Mouse (Mus musculus): ENCODE measurements around the gene Kremen1. TPM values are rescaled to one million over a fixed set of nuclear protein-coding genes. Genes with fewer than 3 reads are reported as not detected.

Gene Kremen1
- polyA plus RNA-seq, 1 experiment from 2014 or later = 1.6 TPM

DNA sequence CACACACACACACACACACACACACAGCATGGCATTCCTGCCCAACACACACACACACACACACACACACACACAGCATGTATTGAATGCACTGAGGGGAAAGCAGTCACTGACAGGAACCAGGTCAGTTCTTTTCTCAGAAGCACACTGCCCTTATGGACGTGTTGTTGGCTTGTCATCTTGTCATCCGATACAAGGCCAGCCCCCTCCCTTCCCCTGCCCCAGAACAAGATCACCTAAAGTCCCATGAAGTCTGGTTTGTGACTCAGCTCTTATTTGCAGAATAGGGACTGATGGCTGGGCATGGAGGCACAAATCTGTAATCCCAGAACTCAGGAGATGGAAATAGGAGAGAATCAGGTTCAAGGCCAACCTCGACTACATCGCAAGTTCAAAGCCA lies 78.5 kb downstream of the Kremen1 start:
- no peak overlapping the region for H3K4me3 ChIP-seq (replicated peaks)
- no peaks in the 10 kb centered on the region for H3K4me1 ChIP-seq (replicated peaks)
- DNase-seq (no peak), ATAC-seq (ENCODE audit: low read depth) (no peak)
- H3K27ac ChIP-seq = no peak overlapping the region
- H3K27me3 ChIP-seq = no peaks in the 10 kb centered on the region
- no peak overlapping the region for H3K4me2 ChIP-seq
- H3K9ac ChIP-seq = no peak overlapping the region
- no peaks in the 10 kb centered on the region for H3K9me3 ChIP-seq (replicated peaks)
- no peaks in the 10 kb centered on the region for H3K36me3 ChIP-seq
- 61% methylated on average over 4 of the region's 4 CpGs for WGBS (ENCODE audit: insufficient replicate concordance)

DNA sequence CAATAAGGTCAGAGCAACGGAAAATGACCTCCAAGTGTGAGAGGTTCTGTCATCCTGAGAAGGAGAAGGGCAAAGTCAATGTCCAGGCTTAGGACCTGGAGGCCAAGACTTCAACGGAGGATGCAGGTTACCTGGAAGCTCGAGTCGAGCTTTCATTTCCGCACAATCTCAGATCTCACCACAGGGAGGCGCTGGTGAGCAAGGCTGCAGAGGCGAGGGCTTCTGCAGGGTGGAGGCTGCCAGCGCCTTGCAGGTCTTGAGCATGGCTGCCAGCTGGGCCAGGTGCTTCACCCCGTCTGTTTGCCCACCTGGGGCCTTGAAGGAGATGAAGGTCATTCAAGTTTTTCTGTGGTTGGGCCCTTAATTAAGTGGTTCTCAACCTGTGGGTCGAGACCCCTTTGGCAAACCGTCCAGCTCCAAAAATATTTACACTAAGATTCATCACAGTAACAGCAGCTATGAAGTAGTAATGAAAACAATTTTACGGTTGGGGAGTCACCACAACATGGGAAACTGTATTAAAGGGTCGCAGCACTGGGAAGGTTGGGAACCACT lies 79.4 kb downstream of the Kremen1 start:
- Histone ChIP-seq H3K27ac (no peak overlapping the region), H3K27me3 (no peaks in the 10 kb centered on the region), H3K36me3 (no peaks in the 10 kb centered on the region), H3K4me2 (no peak overlapping the region), H3K9ac (no peak overlapping the region), H3K9me3 (replicated peaks) (no peaks in the 10 kb centered on the region), H3K4me3 (replicated peaks) (no peak overlapping the region), H3K4me1 (replicated peaks) (no peaks in the 10 kb centered on the region)
- DNase-seq (peak; percentile 58), ATAC-seq (ENCODE audit: low read depth) (no peak)
- 20% methylated on average over 13 of the region's 13 CpGs for WGBS (ENCODE audit: insufficient replicate concordance)

DNA sequence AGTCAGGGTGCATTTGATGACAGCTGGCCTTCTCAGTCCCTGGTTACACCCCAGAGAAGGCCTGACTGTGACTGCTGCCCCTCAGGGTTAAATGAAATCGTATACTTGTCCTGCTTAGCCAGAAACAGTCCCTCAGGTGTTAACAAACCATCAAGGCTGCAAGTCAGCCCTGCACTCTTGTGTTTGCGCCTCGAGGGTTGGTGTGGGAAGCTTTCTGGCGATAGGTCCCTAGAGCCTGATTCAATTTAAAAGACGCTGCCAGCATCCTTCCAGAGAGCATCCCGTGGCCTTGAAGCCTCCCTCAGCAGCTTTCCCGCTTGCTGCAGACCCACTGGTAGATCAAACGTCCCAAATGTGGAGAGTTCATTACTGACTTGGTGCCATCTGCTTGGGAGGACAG lies 82.0 kb downstream of the Kremen1 start:
- H3K4me3 ChIP-seq (replicated peaks) = no peak overlapping the region
- H3K36me3 ChIP-seq = no peaks in the 10 kb centered on the region
- WGBS (ENCODE audit: insufficient replicate concordance) = 56% methylated on average over 8 of the region's 8 CpGs
- no peak overlapping the region for H3K27ac ChIP-seq
- no peak overlapping the region for H3K4me2 ChIP-seq
- no peak for DNase-seq
- H3K27me3 ChIP-seq = no peaks in the 10 kb centered on the region
- no peaks in the 10 kb centered on the region for H3K9me3 ChIP-seq (replicated peaks)
- H3K4me1 ChIP-seq (replicated peaks) = no peaks in the 10 kb centered on the region
- ATAC-seq (ENCODE audit: low read depth) = no peak
- H3K9ac ChIP-seq = no peak overlapping the region

DNA sequence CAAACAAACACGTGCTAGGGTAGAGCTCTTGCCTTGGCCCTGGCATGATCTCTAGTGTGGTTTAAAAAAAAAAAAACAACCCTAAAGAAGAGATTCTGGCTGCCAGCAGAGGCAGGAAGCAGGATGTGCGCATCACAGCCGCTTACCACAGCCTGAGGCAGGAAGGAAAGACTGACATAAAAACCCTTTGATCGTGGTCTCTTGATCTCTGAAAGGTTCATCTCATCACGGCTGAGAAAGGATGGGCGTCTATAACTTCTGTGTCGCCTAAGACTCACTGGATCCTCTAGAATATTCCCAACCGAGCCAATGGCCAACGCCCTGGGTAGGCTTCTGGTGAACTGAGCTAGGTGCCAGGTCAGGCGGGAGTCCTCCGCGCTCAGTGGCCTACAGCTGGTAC lies 84.2 kb downstream of the Kremen1 start:
- Histone ChIP-seq H3K9ac (no peak overlapping the region), H3K4me2 (no peak overlapping the region), H3K27me3 (no peaks in the 10 kb centered on the region), H3K36me3 (no peaks in the 10 kb centered on the region), H3K4me3 (replicated peaks) (no peak overlapping the region), H3K4me1 (replicated peaks) (no peaks in the 10 kb centered on the region), H3K27ac (no peak overlapping the region), H3K9me3 (replicated peaks) (no peaks in the 10 kb centered on the region)
- DNase-seq (no peak), ATAC-seq (ENCODE audit: low read depth) (no peak)
- 37% methylated on average over 12 of the region's 12 CpGs for WGBS (ENCODE audit: insufficient replicate concordance)

DNA sequence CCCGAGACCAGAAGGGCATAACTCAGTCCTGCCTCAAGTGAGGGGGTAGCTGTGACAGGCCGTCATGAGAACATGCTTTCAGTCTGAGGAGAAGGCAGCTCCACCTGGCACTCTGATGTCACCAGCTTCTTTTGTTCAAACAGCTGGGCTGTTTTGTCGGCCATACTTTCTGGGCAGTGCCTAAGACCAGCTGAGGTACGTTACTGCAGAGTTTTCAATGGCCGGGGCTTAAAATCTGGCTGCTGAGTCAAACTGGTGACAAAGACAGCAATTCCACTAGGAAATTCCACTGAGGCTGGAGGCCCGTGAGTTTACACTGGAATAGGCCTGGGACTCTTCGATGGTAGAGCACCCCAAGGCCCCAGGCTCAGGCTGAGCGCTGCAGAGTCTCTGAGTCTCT lies 84.7 kb downstream of the Kremen1 start:
- no peaks in the 10 kb centered on the region for H3K36me3 ChIP-seq
- no peak overlapping the region for H3K9ac ChIP-seq
- DNase-seq = no peak
- no peak for ATAC-seq (ENCODE audit: low read depth)
- WGBS (ENCODE audit: insufficient replicate concordance) = 61% methylated on average over 8 of the region's 8 CpGs
- H3K4me1 ChIP-seq (replicated peaks) = no peaks in the 10 kb centered on the region
- no peak overlapping the region for H3K4me2 ChIP-seq
- H3K27ac ChIP-seq = no peak overlapping the region
- H3K9me3 ChIP-seq (replicated peaks) = no peaks in the 10 kb centered on the region
- H3K4me3 ChIP-seq (replicated peaks) = no peak overlapping the region
- H3K27me3 ChIP-seq = no peaks in the 10 kb centered on the region

DNA sequence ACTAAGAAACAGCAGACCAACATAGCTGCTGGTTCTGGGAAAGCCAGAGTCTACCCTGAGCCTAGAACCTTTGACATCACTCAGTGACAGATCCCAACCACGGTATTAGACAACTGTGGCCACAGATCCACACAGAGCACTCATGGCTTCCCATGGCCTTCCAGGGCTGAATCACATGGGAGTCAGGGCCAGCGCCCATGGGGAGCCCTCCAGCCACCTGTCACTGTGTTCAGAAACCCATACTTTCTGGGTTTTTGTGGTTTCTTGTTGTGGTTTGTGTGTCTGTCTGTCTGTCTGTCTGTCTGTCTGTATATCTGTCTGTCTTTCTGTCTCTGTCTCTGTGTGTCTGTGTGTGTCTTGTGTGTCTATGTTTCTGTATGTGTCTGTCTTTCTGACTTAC lies 85.5 kb downstream of the Kremen1 start:
- 44% methylated on average over 2 of the region's 2 CpGs for WGBS (ENCODE audit: insufficient replicate concordance)
- H3K9me3 ChIP-seq (replicated peaks) = no peaks in the 10 kb centered on the region
- no peak for ATAC-seq (ENCODE audit: low read depth)

DNA sequence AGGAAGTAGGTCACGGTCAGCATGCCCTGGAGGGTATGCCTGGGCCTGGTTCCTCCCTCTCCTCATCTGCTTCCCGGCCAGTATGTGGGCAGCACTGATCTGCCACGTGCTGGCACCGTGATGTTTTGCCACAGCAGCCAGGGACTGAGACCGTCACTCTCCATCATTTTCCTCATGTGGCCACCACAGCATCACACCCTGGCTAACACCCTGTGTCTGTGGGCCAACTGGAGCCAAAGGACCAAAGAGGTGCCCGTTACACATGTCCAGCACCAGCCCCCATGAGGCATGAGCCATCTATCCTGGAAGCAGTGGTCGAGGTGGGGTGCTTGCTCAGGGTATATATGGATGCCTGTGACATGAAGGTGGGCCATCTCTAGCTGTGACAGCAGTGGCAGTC lies 86.2 kb downstream of the Kremen1 start:
- WGBS (ENCODE audit: insufficient replicate concordance) = 63% methylated on average over 7 of the region's 7 CpGs
- no peak overlapping the region for H3K4me3 ChIP-seq (replicated peaks)
- H3K4me1 ChIP-seq (replicated peaks) = no peaks in the 10 kb centered on the region
- no peak overlapping the region for H3K27ac ChIP-seq
- H3K9ac ChIP-seq = no peak overlapping the region
- no peaks in the 10 kb centered on the region for H3K9me3 ChIP-seq (replicated peaks)
- no peaks in the 10 kb centered on the region for H3K27me3 ChIP-seq
- ATAC-seq (ENCODE audit: low read depth) (no peak), DNase-seq (no peak)
- H3K36me3 ChIP-seq = no peaks in the 10 kb centered on the region
- H3K4me2 ChIP-seq = no peak overlapping the region

More for the DNA sequence above, 85.5 kb downstream of the Kremen1 start:
- no peaks in the 10 kb centered on the region for H3K36me3 ChIP-seq
- no peak overlapping the region for H3K9ac ChIP-seq
- no peak overlapping the region for H3K4me3 ChIP-seq (replicated peaks)
- H3K4me2 ChIP-seq = no peak overlapping the region
- no peak overlapping the region for H3K27ac ChIP-seq
- no peaks in the 10 kb centered on the region for H3K27me3 ChIP-seq
- no peaks in the 10 kb centered on the region for H3K4me1 ChIP-seq (replicated peaks)
- no peak for DNase-seq

DNA sequence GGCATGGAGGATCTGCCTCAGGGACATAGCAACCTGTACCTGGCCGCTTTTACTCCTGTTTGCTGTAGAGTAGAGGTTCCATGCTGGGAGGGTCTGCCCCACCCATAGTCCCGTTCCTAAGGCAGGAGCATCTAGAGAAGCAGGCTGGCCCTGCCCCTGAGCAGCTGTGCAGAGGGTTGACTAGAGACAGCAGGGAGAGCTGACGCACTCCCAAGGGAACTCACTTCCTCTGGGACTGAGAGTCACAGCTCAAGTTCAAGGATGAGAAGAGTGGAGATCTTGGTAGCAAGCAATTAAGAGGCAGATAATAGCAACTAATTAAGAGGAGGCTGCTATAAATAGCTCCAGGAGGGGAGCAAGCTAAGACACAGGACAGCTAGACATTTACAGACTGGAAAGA lies 88.5 kb downstream of the Kremen1 start:
- H3K9me3 ChIP-seq (replicated peaks) = no peaks in the 10 kb centered on the region
- no peak overlapping the region for H3K9ac ChIP-seq
- no peak for DNase-seq
- no peak overlapping the region for H3K27ac ChIP-seq
- no peaks in the 10 kb centered on the region for H3K27me3 ChIP-seq
- H3K4me2 ChIP-seq = no peak overlapping the region
- ATAC-seq (ENCODE audit: low read depth) = no peak
- H3K36me3 ChIP-seq = no peaks in the 10 kb centered on the region
- no peak overlapping the region for H3K4me3 ChIP-seq (replicated peaks)
- H3K4me1 ChIP-seq (replicated peaks) = no peaks in the 10 kb centered on the region
- 56% methylated on average over 3 of the region's 3 CpGs for WGBS (ENCODE audit: insufficient replicate concordance)

DNA sequence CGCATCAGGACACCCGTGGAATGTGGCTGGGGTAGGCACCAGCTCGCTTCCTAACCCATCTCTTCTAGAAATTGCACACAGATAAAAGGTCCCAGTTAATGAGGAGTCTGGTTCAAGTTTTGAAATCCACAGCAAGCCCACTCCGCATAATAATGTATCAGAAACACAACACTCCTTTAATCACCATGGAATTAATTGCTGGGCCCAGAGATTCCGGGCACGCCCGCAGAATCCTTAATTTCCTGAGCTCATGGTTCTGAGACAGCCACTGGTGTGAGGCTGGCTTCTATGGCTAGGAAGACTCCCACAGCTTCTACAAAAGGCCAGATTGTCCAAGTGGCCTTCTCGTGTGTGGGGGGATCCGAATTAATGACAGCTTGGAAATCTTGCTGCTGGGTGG lies 94.0 kb downstream of the Kremen1 start:
- Histone ChIP-seq H3K27ac (no peak overlapping the region), H3K9me3 (replicated peaks) (no peaks in the 10 kb centered on the region), H3K4me3 (replicated peaks) (no peak overlapping the region), H3K4me1 (replicated peaks) (0 out of 2 replicates have a peak, but pooled peaks cover 6% of the 10 kb centered on the region), H3K9ac (no peak overlapping the region), H3K27me3 (0 out of 2 replicates have a peak, but pooled peaks cover 5% of the 10 kb centered on the region), H3K36me3 (no peaks in the 10 kb centered on the region), H3K4me2 (no peak overlapping the region)
- ATAC-seq (ENCODE audit: low read depth) (no peak), DNase-seq (no peak)
- 69% methylated on average over 9 of the region's 9 CpGs for WGBS (ENCODE audit: insufficient replicate concordance)

DNA sequence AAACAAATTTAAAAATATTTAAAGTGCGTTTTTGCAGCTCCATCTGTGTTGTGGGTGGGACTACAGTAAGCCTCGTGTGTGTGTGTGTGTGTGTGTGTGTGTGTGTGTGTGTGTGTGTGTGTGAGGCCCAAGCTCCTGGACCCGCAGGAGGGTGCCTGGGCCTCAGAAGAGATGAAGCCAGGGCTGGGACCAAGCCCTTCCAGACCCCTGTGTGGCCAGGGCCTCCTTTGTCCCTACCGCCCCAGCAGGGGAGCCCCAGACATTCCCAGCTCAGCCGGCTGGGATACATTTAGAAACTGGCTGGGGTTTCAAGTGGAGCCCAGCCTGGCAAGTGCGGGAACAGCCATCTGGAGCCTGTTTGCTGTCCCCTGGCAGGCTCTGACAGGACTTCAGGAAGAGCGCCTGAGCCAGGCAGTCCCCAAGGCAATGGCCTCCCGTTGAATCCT lies 95.9 kb downstream of the Kremen1 start:
- no peak for DNase-seq
- ATAC-seq (ENCODE audit: low read depth) = no peak
- no peak overlapping the region for H3K27ac ChIP-seq

DNA sequence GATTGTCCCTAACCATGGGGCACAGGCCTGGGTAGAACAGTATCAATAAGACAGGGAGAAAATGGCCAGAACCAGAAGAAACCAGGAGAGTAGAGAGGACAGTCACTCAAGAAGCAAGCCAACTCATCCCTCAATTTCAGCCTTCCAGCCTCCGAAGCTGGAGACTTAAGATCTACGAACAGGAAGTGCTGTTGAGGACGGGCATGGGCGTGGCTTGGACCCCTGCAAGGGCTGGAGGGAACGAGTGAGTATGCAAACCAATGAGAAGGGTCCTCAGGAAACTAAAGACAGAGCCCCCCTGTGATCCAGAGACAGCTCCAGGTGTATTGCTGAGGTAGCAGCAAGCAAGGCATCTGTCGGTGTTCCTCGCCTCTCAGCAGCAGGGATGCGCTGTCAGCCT lies 97.0 kb downstream of the Kremen1 start:
- H3K4me2 ChIP-seq = no peak overlapping the region
- H3K27ac ChIP-seq = no peak overlapping the region
- DNase-seq = no peak
- no peak overlapping the region for H3K9ac ChIP-seq
- 25% methylated on average over 8 of the region's 8 CpGs for WGBS (ENCODE audit: insufficient replicate concordance)
- 0 out of 2 replicates have a peak, but pooled peaks cover 5% of the 10 kb centered on the region for H3K27me3 ChIP-seq
- no peak for ATAC-seq (ENCODE audit: low read depth)
- 0 out of 2 replicates have a peak, but pooled peaks cover 5% of the 10 kb centered on the region for H3K9me3 ChIP-seq (replicated peaks)
- no peak overlapping the region for H3K4me3 ChIP-seq (replicated peaks)
- H3K4me1 ChIP-seq (replicated peaks) = 0 out of 2 replicates have a peak, but pooled peaks cover 6% of the 10 kb centered on the region
- no peaks in the 10 kb centered on the region for H3K36me3 ChIP-seq

More for the DNA sequence above, 95.9 kb downstream of the Kremen1 start:
- H3K4me3 ChIP-seq (replicated peaks) = no peak overlapping the region
- WGBS (ENCODE audit: insufficient replicate concordance) = 49% methylated on average over 8 of the region's 8 CpGs
- H3K36me3 ChIP-seq = no peaks in the 10 kb centered on the region
- H3K9me3 ChIP-seq (replicated peaks) = 0 out of 2 replicates have a peak, but pooled peaks cover 5% of the 10 kb centered on the region
- 0 out of 2 replicates have a peak, but pooled peaks cover 6% of the 10 kb centered on the region for H3K4me1 ChIP-seq (replicated peaks)
- H3K9ac ChIP-seq = no peak overlapping the region
- H3K27me3 ChIP-seq = 0 out of 2 replicates have a peak, but pooled peaks cover 5% of the 10 kb centered on the region
- no peak overlapping the region for H3K4me2 ChIP-seq

DNA sequence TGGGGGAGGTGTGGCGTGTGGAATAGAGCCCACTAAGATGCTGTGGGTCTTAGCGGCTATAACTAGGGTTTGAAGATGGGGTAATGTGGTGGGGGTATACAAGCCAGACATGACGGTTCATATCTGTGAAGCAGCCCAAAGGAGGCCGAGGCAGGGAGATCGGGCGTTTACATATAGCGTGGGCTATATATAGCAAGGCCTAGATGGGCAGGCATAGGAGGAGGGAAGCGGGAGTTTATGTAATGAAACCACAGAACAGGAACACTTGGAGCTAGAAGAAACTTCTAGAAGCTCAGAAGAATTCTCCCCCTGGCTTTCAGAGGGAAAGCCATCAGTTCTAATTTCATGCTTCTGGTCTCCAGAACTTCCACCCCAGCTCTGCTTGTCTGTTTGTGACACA lies 97.9 kb downstream of the Kremen1 start:
- WGBS (ENCODE audit: insufficient replicate concordance) = 54% methylated on average over 8 of the region's 8 CpGs
- DNase-seq (no peak), ATAC-seq (ENCODE audit: low read depth) (no peak)
- H3K27me3 ChIP-seq = 0 out of 2 replicates have a peak, but pooled peaks cover 5% of the 10 kb centered on the region
- no peak overlapping the region for H3K9ac ChIP-seq
- 0 out of 2 replicates have a peak, but pooled peaks cover 6% of the 10 kb centered on the region for H3K4me1 ChIP-seq (replicated peaks)
- H3K4me2 ChIP-seq = no peak overlapping the region
- H3K27ac ChIP-seq = no peak overlapping the region
- H3K9me3 ChIP-seq (replicated peaks) = 0 out of 2 replicates have a peak, but pooled peaks cover 5% of the 10 kb centered on the region
- H3K4me3 ChIP-seq (replicated peaks) = no peak overlapping the region
- H3K36me3 ChIP-seq = no peaks in the 10 kb centered on the region
